Mouse (Mus musculus) adrenal gland, adult (tissue): Measurements from ENCODE around the gene Tppp3.

Experiments
- DNase-seq, 2 experiments: peaks; one replicate each; pipeline ENCODE4 v3.0.0; 2022 to 2023; ENCODE audit warnings: low spot score in 1 of 2; ENCODE audit not compliant: inconsistent age in 2 of 2

Gene Tppp3

DNA sequence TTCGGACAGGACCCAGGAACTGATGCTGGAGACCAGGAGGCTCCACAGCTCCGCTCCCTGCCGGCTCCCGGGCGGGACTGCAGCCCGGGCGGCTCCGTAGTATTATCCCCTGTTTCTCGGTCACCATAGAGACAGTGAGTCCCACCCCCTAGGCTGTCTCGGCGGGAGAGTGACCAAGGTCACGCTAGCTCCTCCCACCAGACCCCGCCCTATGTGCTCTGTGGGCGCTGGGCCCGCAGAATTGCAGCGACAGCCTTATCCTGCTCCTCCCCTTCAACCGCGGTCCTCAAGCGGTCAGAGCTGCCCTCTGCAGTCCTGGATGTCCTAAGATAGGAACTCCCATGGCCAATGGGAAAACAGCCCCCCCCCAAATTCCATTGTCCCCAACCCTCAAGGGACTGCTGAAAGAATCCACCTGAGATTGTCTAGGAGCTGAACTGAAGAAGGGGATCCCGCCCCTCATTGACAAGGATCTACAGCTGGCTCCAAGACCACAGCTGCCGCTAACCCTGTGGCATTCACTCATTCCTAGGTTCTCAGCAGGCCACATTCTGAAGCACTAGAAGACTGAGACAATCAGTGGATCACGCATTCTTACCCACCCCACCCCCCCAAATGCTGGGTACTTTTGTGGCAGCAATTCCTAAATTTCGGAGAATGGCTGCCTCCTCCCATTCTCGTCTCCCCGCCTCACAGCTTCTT, at the start of gene Tppp3:
Gene Tppp3, minus strand, starts transcription at position 213 of the 702 bp plus-strand sequence.
- DNase-seq: peak; percentile 93 to 96

DNA sequence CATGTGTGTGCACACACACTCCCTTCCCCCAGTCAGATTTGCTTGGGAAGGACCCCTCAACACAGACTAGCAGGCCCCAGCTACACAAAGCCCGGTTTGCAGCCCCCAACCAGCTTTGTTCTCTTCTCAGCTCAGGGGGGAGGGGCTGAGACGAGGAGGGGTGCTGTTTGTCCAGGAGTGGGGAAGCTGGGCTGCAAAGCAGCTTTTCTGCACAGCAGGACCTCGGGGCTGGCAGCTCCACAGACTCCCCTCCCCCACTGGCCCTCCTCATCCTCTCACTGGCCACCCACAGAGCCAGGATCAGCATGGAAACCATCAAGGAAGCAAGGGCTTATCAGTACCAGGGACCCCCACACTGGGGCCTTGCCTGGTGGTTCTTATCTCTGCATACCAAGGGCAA, 49.7 kb upstream of the Tppp3 start:
- DNase-seq: no peak

DNA sequence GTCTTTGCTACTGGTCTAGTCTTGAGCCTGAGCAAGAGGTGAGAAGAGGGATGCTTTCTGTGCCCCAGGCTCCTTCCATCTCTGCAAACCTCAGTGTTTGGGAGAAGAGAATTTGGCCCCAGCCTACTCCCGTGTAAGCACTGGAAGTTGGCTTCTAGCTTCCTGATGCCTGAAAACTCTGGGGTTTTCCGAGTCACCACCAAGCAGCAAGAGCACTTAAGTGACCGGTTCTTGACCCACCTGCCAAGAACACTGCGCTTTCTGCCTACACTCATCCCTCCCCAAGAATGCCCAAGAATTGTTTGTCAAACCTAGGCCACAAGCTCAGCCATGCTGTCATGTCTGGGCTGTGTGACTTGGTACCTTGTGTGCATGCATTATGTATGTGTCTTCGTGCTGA, 49.2 kb upstream of the Tppp3 start:
- DNase-seq: no peak

- no peak for DNase-seq
Observed at GRCm38 (mm10) chr8:105519591-105519990, 48.3 kb upstream of the Tppp3 start.

DNA sequence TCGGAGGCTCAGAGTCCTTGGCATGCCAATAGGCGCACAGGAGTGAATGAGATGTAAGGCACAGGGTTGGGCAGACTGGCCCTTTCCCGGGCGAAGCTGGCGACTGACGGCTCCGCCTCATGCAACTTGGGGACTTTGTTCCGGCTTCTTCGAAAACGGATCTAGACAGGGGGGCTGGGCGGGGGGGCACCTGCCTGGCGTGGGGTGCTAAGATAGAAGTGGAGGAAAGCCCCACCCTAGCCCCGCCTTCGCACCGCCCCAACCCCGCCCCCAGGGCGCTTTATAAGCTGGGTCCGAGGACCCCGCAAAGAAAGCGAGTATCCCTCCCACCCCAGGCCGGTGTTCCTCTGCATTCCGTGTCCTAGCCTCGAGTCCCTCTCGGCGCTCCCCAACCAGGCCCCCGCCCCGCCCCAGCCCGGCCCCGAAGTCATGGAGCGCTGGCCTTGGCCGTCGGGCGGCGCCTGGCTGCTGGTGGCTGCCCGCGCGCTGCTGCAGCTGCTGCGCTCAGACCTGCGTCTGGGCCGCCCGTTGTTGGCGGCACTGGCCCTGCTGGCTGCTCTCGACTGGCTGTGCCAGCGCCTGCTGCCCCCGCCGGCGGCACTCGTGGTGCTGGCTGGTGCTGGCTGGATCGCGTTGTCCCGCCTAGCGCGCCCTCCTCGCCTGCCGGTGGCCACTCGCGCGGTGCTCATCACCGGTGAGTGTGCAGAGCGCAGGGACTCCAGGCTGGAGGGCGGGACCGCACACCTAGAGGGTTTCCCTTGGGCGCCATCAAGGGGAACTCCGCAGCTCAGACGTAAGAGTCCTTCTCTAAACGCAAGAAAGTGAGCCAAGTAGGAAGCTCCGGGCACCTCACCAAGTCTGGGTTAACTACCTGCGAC, 47.3 kb upstream of the Tppp3 start, which contains the start of gene Hsd11b2:
Gene Hsd11b2, plus strand, starts transcription at position 320 of the 878 bp plus-strand sequence.
- DNase-seq: peak; percentile 56 to 82

GRCm38 (mm10) chr8:105517346-105517745, 46.0 kb upstream of the Tppp3 start:
- DNase-seq: peak in 1 of 2 experiments; percentile 52

GRCm38 (mm10) chr8:105516018-105516645, 44.8 kb upstream of the Tppp3 start:
- DNase-seq: peak; percentile 74 to 93

DNA sequence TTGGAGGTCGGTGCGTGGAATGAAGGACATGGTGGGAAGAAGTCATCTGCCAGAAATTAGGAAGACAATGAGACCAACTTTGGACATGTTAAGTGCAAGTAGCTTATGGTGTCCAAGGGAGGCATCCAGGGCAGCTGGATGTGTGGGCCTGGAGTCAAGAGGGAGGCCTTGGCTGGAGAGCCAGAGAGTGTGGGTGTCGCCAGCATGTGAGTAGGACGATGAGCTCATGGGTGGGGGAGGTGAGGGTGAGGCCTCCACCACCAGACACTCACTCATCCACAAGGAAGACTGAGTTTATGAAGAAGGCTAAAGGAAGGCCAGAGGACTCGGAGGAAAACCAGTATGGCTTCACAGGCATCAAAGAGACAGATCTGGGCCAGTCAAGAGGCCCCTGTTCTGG, 43.3 kb upstream of the Tppp3 start:
- peak; percentile 67 to 86 for DNase-seq

DNA sequence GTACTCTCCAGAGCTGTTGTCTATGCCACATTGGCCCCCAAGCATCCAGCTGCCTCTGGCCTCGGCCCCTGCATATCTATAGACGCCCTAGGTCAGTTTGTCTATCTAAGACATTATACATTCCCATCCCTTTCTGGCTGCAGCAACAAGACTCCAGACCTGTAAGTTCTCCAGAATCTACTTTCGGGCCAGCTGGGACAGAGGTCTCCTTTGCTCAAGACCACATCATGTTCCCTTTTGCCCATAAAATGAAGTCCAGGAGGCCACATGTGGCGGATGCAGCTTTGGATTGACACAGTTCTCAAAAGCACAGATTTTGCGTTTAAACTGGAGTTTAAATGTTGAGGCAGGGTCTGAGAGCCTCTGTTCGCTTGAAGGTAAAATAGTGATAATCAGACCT, 42.9 kb upstream of the Tppp3 start:
- no peak for DNase-seq

DNA sequence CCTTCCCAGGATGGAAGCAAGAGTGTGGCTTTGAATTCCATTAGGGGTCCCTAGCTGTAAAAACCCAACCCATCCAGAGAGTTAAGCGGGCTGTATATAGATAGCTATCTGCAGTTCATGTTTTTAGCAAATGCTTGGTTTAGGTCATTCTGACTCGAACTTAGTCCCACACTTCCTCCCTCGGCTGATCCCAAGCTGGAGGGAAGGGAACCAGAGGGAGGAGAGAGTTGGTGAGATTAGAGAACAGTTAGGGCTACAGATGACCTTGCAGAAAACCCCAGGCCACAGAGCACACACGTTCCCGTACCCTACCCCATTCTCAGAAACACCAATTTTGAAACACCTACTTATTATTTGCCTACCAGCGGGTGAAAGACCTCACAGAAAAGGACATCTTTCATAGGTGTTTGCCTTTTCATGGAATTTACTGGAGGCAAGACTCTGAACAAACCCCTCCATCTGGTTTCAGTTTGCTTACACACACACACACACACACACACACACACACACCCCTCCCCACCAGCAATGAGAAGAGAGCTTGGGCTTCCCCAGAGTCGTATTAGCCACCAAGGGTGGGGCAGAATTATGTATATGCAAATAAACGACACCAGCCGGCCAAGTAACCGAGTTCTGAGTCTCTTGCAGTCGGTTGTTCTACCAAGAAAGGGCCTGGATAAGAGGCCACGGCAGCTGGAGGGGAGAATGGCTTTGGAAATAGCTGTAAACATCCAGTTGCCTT, 38.8 kb upstream of the Tppp3 start:
- DNase-seq: no peak

- DNase-seq: no peak
Observed at GRCm38 (mm10) chr8:105508758-105509157, 37.4 kb upstream of the Tppp3 start.

GRCm38 (mm10) chr8:105506977-105507376, 35.7 kb upstream of the Tppp3 start:
- no peak for DNase-seq

- peak in 1 of 2 experiments; percentile 55 for DNase-seq
Observed at GRCm38 (mm10) chr8:105504617-105505016, 33.3 kb upstream of the Tppp3 start.

- DNase-seq: no peak
Observed at GRCm38 (mm10) chr8:105499787-105500186, 28.5 kb upstream of the Tppp3 start.

GRCm38 (mm10) chr8:105496439-105497180, 25.3 kb upstream of the Tppp3 start, which contains the start of gene Zdhhc1:
Gene Zdhhc1 (minus strand): TSS chr8:105496902.
- DNase-seq: peak; percentile 90 to 97

GRCm38 (mm10) chr8:105495350-105496302, 24.3 kb upstream of the Tppp3 start:
- DNase-seq: peak in 1 of 2 experiments; percentile 48

DNA sequence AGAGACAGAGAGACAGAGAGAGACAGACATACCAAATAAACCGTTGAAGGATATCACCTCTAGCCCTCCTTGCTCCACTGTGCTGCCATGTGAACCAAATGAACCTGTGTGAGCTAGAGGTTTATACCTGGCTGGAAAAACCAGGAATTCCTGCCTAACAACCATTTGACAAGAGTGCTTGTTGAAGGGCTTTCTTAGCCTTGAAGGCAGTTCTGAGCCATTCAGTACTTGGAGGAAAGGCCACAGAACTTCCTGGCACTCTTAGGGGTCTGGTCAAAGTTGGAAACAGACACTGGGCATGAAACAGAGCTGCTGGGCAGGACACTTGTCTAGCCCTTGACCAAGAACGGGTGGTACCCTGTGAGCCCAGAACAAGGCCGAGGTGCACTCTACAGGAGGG, 23.2 kb upstream of the Tppp3 start:
- DNase-seq: no peak

GRCm38 (mm10) chr8:105493495-105493894, 22.2 kb upstream of the Tppp3 start:
- no peak for DNase-seq

GRCm38 (mm10) chr8:105489281-105489680, 18.0 kb upstream of the Tppp3 start:
- no peak for DNase-seq
